Mouse (Mus musculus) small intestine, adult 2 months (tissue): ENCODE measurements around the gene Gpx5. TPM values are rescaled to one million over a fixed set of nuclear protein-coding genes. Genes with fewer than 3 reads are reported as not detected.

Source experiments
- H3K27ac ChIP-seq: fragments of 200-500 bp; 2 replicates; pipeline ENCODE4 v1.5.1; 2012; ENCODE audit warnings: low read depth, low read length, control low read depth, inconsistent platforms; ENCODE audit not compliant: insufficient read depth
- H3K27me3 ChIP-seq: fragments of 200-500 bp; 2 replicates; pipeline ENCODE4 v1.6.1; 2012; ENCODE audit warnings: mild to moderate bottlenecking, moderate library complexity, low read length, inconsistent platforms; ENCODE audit not compliant: control insufficient read depth, insufficient read depth
- H3K36me3 ChIP-seq: fragments of 200-500 bp; 2 replicates; pipeline ENCODE4 v1.6.1; 2012; ENCODE audit warnings: mild to moderate bottlenecking, low read length, control low read depth, inconsistent platforms; ENCODE audit not compliant: control insufficient read depth, insufficient read depth
- H3K4me1 ChIP-seq: fragments of 200-500 bp; 2 replicates; pipeline ENCODE4 v1.6.1; 2012; ENCODE audit warnings: low read length, inconsistent platforms, mixed read lengths; ENCODE audit not compliant: control insufficient read depth, insufficient read depth, insufficient read length
- H3K4me3 ChIP-seq: fragments of 200-500 bp; 2 replicates; pipeline ENCODE4 v1.5.1; 2012; ENCODE audit warnings: low read depth, mild to moderate bottlenecking, control low read depth, inconsistent platforms, low read length, moderate library complexity
- CTCF ChIP-seq: fragments of 200-500 bp; IDR thresholded peaks from 2 replicates; pipeline ENCODE4 v1.5.1; 2012; ENCODE audit warnings: low read depth, mild to moderate bottlenecking, control low read depth, inconsistent platforms, low read length, moderate library complexity, mixed read lengths; ENCODE audit not compliant: insufficient replicate concordance, insufficient read length; ENCODE audit errors: extremely low read depth
- POLR2A ChIP-seq: fragments of 200-500 bp; IDR thresholded peaks from 2 replicates; pipeline ENCODE4 v1.6.1; 2012; ENCODE audit warnings: low read depth, mild to moderate bottlenecking, control low read depth, inconsistent platforms, low read length, moderate library complexity
- whole genome bisulfite sequencing: fragments of 180-500 bp; shearing (Covaris S2); methylation state at CpG from one replicate; pipeline ENCODE4 v1.1.7; 2018; 5-methylcytosine and 5-hydroxymethylcytosine counted together
- polyA plus RNA-seq: library from polyadenylated mRNA; depleted of rRNA; stranded (reverse); fragments of >200 nt; gene quantifications from 2 replicates; pipeline ENCODE4 v1.2.3, GENCODE M21; 2012; rRNA removed

Gpx5 gene
- not detected in 2 replicates for polyA plus RNA-seq

- no peaks in the 10 kb centered on the region for H3K36me3 ChIP-seq
- WGBS = 44% methylated on average over 6 of the region's 6 CpGs
- H3K27me3 ChIP-seq = no peaks in the 10 kb centered on the region
- H3K4me1 ChIP-seq = peaks cover 7% of the 10 kb centered on the region
- TF ChIP-seq POLR2A (no peak), CTCF (no peak)
- H3K4me3 ChIP-seq = no peak within 1 kb of the TSS
- no peak within 1 kb of the TSS for H3K27ac ChIP-seq
Measured at GRCm38 (mm10) chr13:21292631-21293030, at the start of gene Gpx5. TSS of gene Gpx5 (minus strand) at chr13:21292731.

- 3% methylated on average over 9 of the region's 9 CpGs for WGBS
- Histone ChIP-seq H3K4me1 (no peaks in the 10 kb centered on the region), H3K36me3 (no peaks in the 10 kb centered on the region), H3K27ac (no peak overlapping the region), H3K27me3 (no peaks in the 10 kb centered on the region), H3K4me3 (peak overlapping the region; percentile 11)
- no peak for TF ChIP-seq CTCF
- TF ChIP-seq POLR2A = no peak
Measured at GRCm38 (mm10) chr13:21327424-21327823, 34.9 kb upstream of the Gpx5 start.

- no peaks in the 10 kb centered on the region for H3K4me1 ChIP-seq
- TF ChIP-seq CTCF (peak; percentile 92), POLR2A (no peak)
- H3K36me3 ChIP-seq = no peaks in the 10 kb centered on the region
- under 1% methylated on average over 24 of the region's 24 CpGs for WGBS
- H3K27me3 ChIP-seq = no peaks in the 10 kb centered on the region; the same call in 1 of the 2 replicates
- peak overlapping the region; percentile 62 for H3K4me3 ChIP-seq
- no peak overlapping the region for H3K27ac ChIP-seq
Measured at GRCm38 (mm10) chr13:21326657-21327211, 34.2 kb upstream of the Gpx5 start.

GRCm38 (mm10) chr13:21326191-21326590 is 33.7 kb upstream of the Gpx5 start:
- Histone ChIP-seq H3K27ac (no peak overlapping the region), H3K4me1 (no peaks in the 10 kb centered on the region), H3K27me3 (no peaks in the 10 kb centered on the region; the same call in 1 of the 2 replicates), H3K4me3 (no peak overlapping the region), H3K36me3 (no peaks in the 10 kb centered on the region)
- WGBS = 8% methylated on average over 4 of the region's 4 CpGs
- TF ChIP-seq CTCF = no peak
- TF ChIP-seq POLR2A = no peak

GRCm38 (mm10) chr13:21323405-21323804 is 30.9 kb upstream of the Gpx5 start:
- Histone ChIP-seq H3K4me3 (no peak overlapping the region), H3K36me3 (no peaks in the 10 kb centered on the region), H3K27me3 (no peaks in the 10 kb centered on the region; the same call in 1 of the 2 replicates), H3K27ac (no peak overlapping the region), H3K4me1 (no peaks in the 10 kb centered on the region)
- WGBS = 67% methylated on average over 6 of the region's 6 CpGs
- TF ChIP-seq POLR2A (no peak), CTCF (no peak)

- Histone ChIP-seq H3K27me3 (no peaks in the 10 kb centered on the region; the same call in 1 of the 2 replicates), H3K4me3 (no peak overlapping the region), H3K4me1 (no peaks in the 10 kb centered on the region), H3K27ac (no peak overlapping the region), H3K36me3 (no peaks in the 10 kb centered on the region)
- TF ChIP-seq POLR2A (no peak), CTCF (no peak)
- 28% methylated on average over 18 of the region's 18 CpGs for WGBS
Measured at GRCm38 (mm10) chr13:21322509-21323375, 30.2 kb upstream of the Gpx5 start.

GRCm38 (mm10) chr13:21321890-21322494 is 29.5 kb upstream of the Gpx5 start:
- Histone ChIP-seq H3K27me3 (no peaks in the 10 kb centered on the region; the same call in 1 of the 2 replicates), H3K36me3 (no peaks in the 10 kb centered on the region), H3K4me1 (no peaks in the 10 kb centered on the region), H3K27ac (no peak overlapping the region), H3K4me3 (no peak overlapping the region)
- 20% methylated on average over 18 of the region's 18 CpGs for WGBS
- no peak for TF ChIP-seq POLR2A
- TF ChIP-seq CTCF = no peak
